Mouse (Mus musculus): Measurements from ENCODE around the gene Atp6v1e2. TPM values are rescaled to one million over a fixed set of nuclear protein-coding genes. Genes with fewer than 3 reads are reported as not detected.

Atp6v1e2 gene
- polyA plus RNA-seq, 1 experiment from 2014 or later: not detected

DNA sequence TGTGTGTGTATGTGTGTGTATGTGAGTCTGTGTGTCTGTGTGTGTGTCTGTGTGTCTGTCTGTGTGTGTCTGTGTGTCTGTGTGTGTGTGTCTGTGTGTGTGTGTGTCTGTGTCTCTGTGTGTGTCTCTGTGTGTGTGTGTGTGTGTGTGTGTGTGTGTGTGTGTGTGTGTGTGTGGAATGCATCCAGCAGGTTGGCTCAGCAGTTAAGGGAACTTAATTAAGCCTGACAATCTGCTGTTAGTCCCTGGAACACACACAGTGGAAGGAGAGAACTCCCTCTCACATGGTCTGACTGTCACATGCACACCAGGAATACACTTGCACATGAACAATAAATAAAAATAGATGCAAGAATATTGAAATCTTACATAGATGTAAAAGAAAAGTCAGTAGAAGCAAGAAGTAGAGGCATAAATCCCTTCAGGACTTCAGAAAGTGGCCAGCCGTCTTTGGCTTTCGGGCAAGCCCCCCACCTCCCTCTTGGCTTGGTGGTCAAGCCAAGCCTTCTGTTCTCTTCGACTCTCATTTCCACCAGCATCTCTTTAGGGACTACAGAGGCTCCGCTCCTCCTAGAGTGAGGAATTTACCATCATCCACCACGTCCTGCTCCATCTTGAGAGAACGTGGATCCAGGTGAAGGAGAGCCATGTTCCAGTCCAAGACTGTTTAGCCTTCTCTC lies 50.1 kb downstream of the Atp6v1e2 start:
- DNase-seq (ENCODE audit: low spot score): no peak
- Histone ChIP-seq H3K9me3 (ENCODE audit: control insufficient read depth, low read length) (no peaks in the 10 kb centered on the region), H3K27ac (replicated peaks; ENCODE audit: low read depth, low read length) (no peak overlapping the region), H3K36me3 (ENCODE audit: control insufficient read depth, insufficient read depth, low read length) (no peaks in the 10 kb centered on the region), H3K27me3 (ENCODE audit: control insufficient read depth, insufficient read depth, low read length) (no peaks in the 10 kb centered on the region), H3K4me2 (ENCODE audit: low read depth, severe bottlenecking) (no peak overlapping the region), H3K4me3 (ENCODE audit: low read depth, low read length) (no peak overlapping the region), H3K9ac (ENCODE audit: low read length) (no peak overlapping the region), H3K4me1 (ENCODE audit: control insufficient read depth, insufficient read depth, low read length) (no peaks in the 10 kb centered on the region)
- ATAC-seq (ENCODE audit: insufficient number of reproducible peaks, low FRiP score, low TSS enrichment, low read depth): no peak
- WGBS: 92% methylated on average over 6 of the region's 6 CpGs

DNA sequence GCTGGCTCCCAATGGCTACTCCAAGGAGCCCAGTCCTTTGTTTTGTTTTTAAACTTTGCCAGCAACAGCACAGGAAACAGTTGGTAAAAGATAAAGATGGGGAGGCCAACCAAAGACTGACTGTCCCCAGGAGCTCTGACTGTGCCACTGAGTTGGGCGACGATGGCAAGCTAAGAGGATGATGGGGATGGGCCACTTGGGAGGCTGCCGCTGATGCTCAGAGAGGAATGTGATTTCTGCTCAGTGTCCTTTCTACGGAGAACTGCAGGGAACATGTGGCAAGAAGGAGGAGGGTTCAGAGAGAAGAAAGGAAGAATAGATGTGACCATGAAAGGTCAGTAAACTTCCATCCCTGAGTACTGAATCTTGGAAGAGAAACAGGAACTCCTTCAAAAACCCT lies 52.5 kb downstream of the Atp6v1e2 start:
- 89% methylated on average over 4 of the region's 4 CpGs for WGBS
- no peaks in the 10 kb centered on the region for H3K27me3 ChIP-seq (ENCODE audit: control insufficient read depth, insufficient read depth, low read length)
- H3K4me3 ChIP-seq (ENCODE audit: low read depth, low read length): no peak overlapping the region

More for the DNA sequence above, 52.5 kb downstream of the Atp6v1e2 start:
- H3K9me3 ChIP-seq (ENCODE audit: control insufficient read depth, low read length): no peaks in the 10 kb centered on the region
- H3K9ac ChIP-seq (ENCODE audit: low read length): no peak overlapping the region
- H3K4me1 ChIP-seq (ENCODE audit: control insufficient read depth, insufficient read depth, low read length): no peaks in the 10 kb centered on the region
- no peaks in the 10 kb centered on the region for H3K36me3 ChIP-seq (ENCODE audit: control insufficient read depth, insufficient read depth, low read length)
- no peak overlapping the region for H3K4me2 ChIP-seq (ENCODE audit: low read depth, severe bottlenecking)
- DNase-seq (ENCODE audit: low spot score): no peak
- ATAC-seq (ENCODE audit: insufficient number of reproducible peaks, low FRiP score, low TSS enrichment, low read depth): no peak
- no peak overlapping the region for H3K27ac ChIP-seq (replicated peaks; ENCODE audit: low read depth, low read length)

Other genes starting within 250 kb of the Atp6v1e2 start
- gene Epas1, start 194.2 kb downstream of the Atp6v1e2 start, polyA plus RNA-seq (2014; fragmentation: Nextera tagmentation; extraction: Ambion mirVana): 6.5 and 7.9 TPM in 2 replicates
- not detected in 2 replicates for gene Tmem247, start 30.5 kb downstream of the Atp6v1e2 start, polyA plus RNA-seq (2014; fragmentation: Nextera tagmentation; extraction: Ambion mirVana)
- 17.7 and 19.0 TPM in 2 replicates for gene Rhoq, start 15.2 kb upstream of the Atp6v1e2 start, polyA plus RNA-seq (2014; fragmentation: Nextera tagmentation; extraction: Ambion mirVana)
- 37.4 and 37.9 TPM in 2 replicates for gene Pigf, start 77.5 kb upstream of the Atp6v1e2 start, polyA plus RNA-seq (2014; fragmentation: Nextera tagmentation; extraction: Ambion mirVana)
- gene Cript, start 77.7 kb upstream of the Atp6v1e2 start, polyA plus RNA-seq (2014; fragmentation: Nextera tagmentation; extraction: Ambion mirVana): 133 and 148 TPM in 2 replicates
- gene Socs5, start 159.8 kb upstream of the Atp6v1e2 start, polyA plus RNA-seq (2014; fragmentation: Nextera tagmentation; extraction: Ambion mirVana): 13.4 and 14.4 TPM in 2 replicates